Mouse (Mus musculus) brain, embryonic 14.5 days (tissue): ENCODE measurements around the gene Xlr3c. TPM values are rescaled to one million over a fixed set of nuclear protein-coding genes. Genes with fewer than 3 reads are reported as not detected.
"Not testable (repeated sequence)": the region's sequence is repeated elsewhere in the genome, so short reads cannot be mapped to it uniquely, and the experiment has no call there.

ENCODE experiments used
- DNase-seq: peaks from one replicate; pipeline ENCODE4 v3.0.0-alpha.2; 2011; ENCODE audit warnings: low read depth
- CTCF ChIP-seq: fragments of 200-500 bp; IDR thresholded peaks from 2 replicates; pipeline ENCODE4 v1.5.1; 2012; ENCODE audit warnings: inconsistent platforms, mild to moderate bottlenecking, moderate library complexity, borderline replicate concordance; ENCODE audit not compliant: insufficient read depth, insufficient read length; ENCODE audit errors: extremely low read depth
- POLR2A ChIP-seq: fragments of 200-500 bp; IDR thresholded peaks from 2 replicates; pipeline ENCODE4 v1.6.1; 2012; ENCODE audit warnings: mild to moderate bottlenecking, inconsistent platforms, borderline replicate concordance; ENCODE audit not compliant: poor library complexity, insufficient read depth, insufficient read length, severe bottlenecking; ENCODE audit errors: extremely low read depth
- polyA plus RNA-seq: library from polyadenylated mRNA; depleted of rRNA; stranded (reverse); fragments of >200 nt; gene quantifications from 2 replicates; pipeline ENCODE4 v1.2.3, GENCODE M21; 2012; rRNA removed

Gene Xlr3c
- 0.13 TPM in 1 of 2 replicates, not detected in the other for polyA plus RNA-seq

DNA sequence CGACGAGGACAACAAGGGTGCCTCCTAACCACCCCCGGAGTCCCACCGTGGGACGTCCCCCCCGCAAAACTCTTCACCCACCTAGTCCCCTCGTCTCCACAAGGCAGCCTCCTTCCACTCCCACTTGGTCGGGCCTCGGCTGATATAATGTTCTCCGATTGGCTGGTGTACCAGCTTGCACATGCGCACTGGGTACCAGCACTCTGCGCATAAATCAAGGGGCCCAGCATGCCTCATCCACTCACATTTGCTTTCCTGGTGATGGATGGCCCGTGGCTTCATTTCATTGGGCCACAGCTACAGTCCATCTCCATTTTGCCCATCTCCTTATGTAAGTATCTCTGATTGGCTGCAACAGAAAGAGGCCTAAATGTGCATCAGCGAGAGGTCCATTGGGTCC lies at the start of gene Xlr3c:
Xlr3c (minus strand) TSS at position 121 of the 400 bp plus-strand sequence.
- DNase-seq, result not testable (repeated sequence)

DNA sequence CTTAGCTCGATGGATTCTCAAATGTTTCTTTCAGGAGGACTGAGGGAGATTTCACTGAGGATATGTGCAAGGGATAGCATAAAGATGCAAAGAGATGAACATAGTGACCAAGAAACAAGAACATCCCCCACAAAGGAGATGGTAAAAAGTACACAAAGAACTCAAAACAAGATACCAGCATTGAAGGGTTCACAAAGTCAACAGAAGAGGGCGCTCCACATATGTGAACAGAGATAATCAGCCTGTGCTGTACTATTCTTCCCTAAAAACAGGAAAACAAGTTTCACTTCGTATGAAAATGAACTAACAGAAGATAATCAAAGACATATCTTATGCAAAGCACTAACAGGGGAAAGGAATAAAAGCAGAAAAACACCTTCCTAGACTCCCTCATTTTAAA lies 47.3 kb upstream of the Xlr3c start:
- TF ChIP-seq CTCF (0 out of 2 replicates have a peak, but pooled peaks have one; percentile 5), POLR2A (no peak)
- DNase-seq, result peak; percentile 51

DNA sequence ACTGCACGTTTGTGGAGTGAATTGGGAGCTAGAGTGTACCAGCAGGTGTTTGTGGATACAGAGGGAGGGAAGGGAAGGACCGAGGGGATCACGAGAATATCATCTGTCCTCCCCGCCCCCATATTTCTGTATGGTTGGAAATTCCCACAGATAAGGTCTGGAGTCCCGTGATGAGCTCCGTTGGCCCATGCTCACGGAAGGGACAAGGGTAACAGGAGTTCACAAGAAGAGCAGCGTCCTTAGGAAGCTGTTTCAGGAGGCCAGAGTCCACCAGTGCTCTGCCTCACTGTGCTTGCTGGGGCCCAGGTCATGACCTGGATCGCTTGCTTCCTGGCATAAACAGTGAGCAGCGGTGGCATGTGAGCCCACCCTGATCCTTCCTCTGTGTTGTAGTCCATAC lies 30.6 kb upstream of the Xlr3c start:
- DNase-seq, result not testable (repeated sequence)

DNA sequence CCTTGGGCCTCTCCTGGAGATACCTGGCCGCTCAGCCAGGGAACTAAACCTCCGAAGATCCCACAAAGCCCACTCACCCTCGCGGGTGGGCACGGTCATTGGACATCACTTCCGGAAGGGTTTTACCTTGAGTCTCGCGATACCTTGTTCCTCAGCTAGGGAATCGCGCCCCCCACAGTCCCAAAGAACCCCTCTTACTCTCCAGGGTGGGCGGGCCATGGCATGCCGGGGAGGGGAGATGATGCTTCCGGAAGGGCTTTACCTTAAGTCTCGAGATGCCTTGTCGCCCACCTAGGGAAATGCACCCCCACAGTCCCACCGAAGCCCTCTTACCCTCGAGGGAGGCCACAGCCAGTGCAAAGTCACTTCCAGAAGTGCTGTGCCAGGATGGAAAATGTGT lies 27.7 kb upstream of the Xlr3c start, which contains the start of the genes Xlr5a and Xlr5c:
Xlr5a (minus strand) TSS at position 101 of the 400 bp plus-strand sequence.
Xlr5c (minus strand) TSS at position 101 of the 400 bp plus-strand sequence.
- not testable (repeated sequence) for DNase-seq

DNA sequence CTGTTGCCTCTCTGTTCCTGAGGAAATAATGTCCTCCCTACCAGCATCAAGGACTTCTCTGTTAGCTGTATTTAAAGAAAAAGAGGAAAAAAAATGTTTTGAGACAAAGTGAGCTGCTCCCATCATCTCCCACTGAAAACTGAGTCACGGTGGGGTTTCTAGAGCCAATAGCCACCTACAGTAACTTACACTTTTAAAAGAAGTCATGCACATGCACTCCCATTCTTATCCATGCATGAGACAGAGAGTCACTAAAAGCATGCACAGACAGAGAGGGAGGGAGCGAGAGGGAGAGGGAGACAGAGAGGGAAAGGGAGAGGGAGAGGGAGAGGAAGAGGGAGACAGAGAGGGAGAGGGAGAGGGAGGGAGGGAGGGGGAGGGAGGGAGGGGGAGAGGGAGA lies 2.8 kb downstream of the Xlr3c start:
- not testable (repeated sequence) for DNase-seq

DNA sequence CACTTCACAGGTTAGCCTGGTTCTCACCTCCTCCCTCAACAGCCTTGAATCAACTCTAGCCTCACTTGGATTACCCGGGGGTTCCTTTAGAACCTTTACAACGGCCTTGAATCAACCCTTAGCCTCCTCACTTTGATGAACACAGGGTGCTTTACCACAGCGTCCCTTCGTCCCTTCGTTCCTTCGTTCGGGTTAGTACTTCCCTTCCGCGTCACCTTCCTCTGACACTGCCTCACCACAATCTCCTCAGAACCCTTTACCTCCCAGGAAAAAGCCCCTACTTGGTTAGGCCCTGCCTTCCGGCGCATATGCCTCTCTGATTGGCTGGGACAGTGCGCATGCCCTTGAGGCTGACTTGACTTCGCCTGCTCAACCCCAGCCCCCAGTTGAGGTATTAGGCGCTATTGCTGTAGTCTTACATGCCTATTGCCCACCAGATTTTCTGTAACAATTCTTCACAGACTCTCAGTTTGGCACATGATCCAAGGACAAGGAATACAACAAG lies 22.3 kb downstream of the Xlr3c start, which contains the start of gene Xlr4c:
Xlr4c (minus strand) TSS at position 310 of the 505 bp plus-strand sequence.
- DNase-seq, result not testable (repeated sequence)

DNA sequence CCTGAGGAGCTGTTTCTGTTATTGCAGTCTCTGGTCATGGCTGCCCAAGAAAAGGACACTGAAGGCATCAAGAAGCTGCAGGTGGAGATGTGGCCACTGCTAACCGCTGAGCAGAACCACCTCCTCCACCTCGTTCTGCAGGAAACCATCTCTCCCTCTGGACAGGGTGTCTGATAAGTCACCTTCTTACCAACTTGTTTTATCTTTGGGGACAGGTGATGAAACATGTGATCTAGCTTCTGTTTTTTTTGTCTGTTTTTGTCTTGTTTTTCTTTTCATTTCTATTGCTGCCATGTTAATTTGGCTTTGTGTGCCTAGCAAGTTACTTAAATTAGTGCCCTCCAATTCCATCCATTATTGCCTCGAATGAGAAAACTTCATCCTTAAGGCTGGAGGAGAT lies 35.9 kb downstream of the Xlr3c start:
- DNase-seq, result no peak
- no peak for TF ChIP-seq POLR2A
- TF ChIP-seq CTCF, result no peak

DNA sequence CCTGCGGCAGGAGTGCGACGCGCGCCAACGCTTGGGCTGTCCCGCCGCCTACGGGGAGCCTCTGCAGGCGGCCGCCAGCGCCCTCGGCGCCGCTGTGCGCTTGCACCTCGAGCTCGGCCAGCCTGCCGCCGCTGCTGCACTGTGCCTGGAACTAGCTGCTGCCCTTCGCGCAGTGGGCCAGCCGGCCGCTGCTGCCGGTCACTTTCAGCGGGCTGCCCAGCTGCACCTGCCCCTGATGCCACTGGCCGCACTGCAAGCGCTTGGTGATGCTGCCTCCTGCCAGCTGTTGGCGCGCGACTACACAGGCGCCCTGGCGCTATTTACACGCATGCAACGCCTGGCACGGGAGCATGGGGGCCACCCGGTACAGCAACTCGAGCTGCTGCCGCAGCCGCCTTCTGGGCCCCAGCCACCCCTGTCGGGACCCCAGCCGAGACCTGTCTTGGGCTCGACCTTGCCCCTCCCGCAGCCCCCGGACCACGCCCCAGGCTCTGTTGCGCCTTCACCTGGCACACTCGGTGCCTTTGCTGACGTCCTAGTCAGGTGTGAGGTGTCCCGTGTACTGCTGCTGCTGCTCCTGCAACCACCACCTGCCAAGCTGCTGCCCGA lies 36.5 kb downstream of the Xlr3c start:
- peak; percentile 74 for DNase-seq
- TF ChIP-seq CTCF, result no peak
- TF ChIP-seq POLR2A, result no peak

DNA sequence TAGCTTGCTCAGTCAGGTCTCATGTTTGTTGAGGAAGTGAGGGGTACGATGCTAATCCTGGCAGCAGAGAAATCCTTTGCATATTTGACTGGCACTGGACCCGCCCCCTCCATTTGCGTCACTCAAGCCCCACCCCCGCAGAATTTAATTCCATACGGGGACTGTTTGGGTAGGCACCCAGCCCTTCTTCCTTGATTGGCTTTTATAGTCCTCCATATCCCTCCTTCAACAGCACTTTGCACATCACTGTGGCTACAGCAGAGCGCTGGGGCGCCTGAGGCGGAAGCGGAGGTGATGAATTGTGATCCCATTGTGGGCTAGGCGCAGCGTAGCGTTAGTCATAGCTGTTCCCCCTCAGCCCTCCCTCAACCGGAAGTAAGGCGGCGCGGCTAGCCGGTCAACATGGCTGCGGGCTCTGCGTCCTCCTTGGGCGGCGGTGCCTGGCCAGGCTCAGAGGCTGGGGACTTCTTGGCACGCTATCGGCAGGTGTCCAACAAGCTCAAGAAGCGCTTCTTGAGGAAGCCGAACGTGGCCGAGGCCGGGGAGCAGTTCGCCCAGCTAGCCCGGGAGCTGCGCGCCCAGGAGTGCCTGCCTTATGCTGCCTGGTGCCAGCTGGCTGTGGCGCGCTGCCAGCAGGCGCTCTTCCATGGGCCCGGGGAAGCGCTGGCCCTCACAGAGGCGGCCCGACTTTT lies 37.1 kb downstream of the Xlr3c start, which contains the start of gene F8a:
F8a (plus strand) TSS at position 378 of the 692 bp plus-strand sequence.
- peak; percentile 94 for DNase-seq
- TF ChIP-seq CTCF (no peak), POLR2A (peak; percentile 52; the same call in 1 of the 2 replicates)

DNA sequence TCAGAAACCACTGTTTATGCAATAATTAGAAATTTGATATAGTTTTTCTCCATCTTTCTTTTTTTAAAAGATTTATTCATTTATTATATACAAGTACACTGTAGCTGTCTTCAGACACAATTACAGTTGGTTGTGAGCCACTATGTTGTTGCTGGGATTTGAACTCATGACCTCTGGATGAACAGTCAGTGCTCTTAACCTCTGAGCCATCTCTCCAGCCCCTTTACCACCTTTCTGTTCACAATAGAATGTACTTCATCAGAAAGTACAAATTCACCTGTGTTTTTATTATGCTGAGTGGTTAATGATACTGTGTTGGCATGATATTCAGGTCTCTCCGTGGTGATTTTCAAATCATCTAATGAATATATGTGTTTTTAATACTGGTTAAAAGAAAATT lies 39.8 kb downstream of the Xlr3c start:
- no peak for TF ChIP-seq CTCF
- TF ChIP-seq POLR2A, result no peak

DNA sequence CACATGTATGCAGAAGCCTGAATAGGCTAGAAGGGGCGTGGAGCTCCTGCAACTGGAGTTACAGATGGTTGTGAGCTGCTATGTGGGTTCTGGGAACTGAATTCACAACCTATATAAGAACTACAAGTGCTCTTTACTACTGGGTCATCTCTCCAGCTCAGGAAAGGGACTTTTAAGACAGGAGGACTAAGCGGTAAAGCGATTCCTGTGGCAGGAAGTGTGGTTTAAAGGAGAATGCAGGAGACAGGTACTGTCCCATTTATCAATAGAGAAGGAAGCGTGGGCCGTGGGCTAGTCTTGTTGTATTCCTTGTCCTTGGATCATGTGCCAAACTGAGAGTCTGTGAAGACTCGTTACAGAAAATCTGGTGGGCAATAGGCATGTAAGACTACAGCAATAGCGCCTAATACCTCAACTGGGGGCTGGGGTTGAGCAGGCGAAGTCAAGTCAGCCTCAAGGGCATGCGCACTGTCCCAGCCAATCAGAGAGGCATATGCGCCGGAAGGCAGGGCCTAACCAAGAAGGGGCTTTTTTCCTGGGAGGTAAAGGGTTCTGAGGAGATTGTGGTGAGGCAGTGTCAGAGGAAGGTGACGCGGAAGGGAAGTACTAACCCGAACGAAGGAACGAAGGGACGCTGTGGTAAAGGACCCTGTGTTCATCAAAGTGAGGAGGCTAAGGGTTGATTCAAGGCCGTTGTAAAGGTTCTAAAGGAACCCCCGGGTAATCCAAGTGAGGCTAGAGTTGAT lies 51.2 kb downstream of the Xlr3c start, which contains the start of gene Xlr4b:
Xlr4b (plus strand) TSS at position 515 of the 746 bp plus-strand sequence.
- not testable (repeated sequence) for DNase-seq

More for the DNA sequence above, 39.8 kb downstream of the Xlr3c start:
- DNase-seq, result no peak

Other genes with a start within 250 kb of the Xlr3c start
- gene Pnma5, start 228.3 kb downstream of the Xlr3c start, polyA plus RNA-seq, result 0.07 and 0.11 TPM in 2 replicates
- 14.5 and 15.1 TPM in 2 replicates for gene Pnma3, start 200.6 kb downstream of the Xlr3c start, polyA plus RNA-seq
- gene Xlr4a, start 182.9 kb downstream of the Xlr3c start, polyA plus RNA-seq, result 0.93 TPM in 1 of 2 replicates, not detected in the other
- gene Xlr3a, start 168.3 kb downstream of the Xlr3c start, polyA plus RNA-seq, result 1.7 and 4.0 TPM in 2 replicates
- gene Gm14685, start 148.3 kb downstream of the Xlr3c start, polyA plus RNA-seq, result 0.94 and 1.1 TPM in 2 replicates
- gene Xlr5b, start 116.6 kb downstream of the Xlr3c start, polyA plus RNA-seq, result not detected in 2 replicates
- 0.26 and 0.71 TPM in 2 replicates for gene DXBay18, start 115.9 kb downstream of the Xlr3c start, polyA plus RNA-seq
- gene Spin2d, start 88.4 kb downstream of the Xlr3c start, polyA plus RNA-seq, result not detected in 2 replicates
- 3.7 and 13.7 TPM in 2 replicates for gene Xlr3b, start 73.2 kb downstream of the Xlr3c start, polyA plus RNA-seq
- 0.25 and 0.97 TPM in 2 replicates for gene Xlr4b, start 51.1 kb downstream of the Xlr3c start, polyA plus RNA-seq
- gene F8a, start 37.1 kb downstream of the Xlr3c start, polyA plus RNA-seq, result 19.7 and 22.1 TPM in 2 replicates
- 0.25 TPM in 1 of 2 replicates, not detected in the other for gene Xlr4c, start 22.3 kb downstream of the Xlr3c start, polyA plus RNA-seq
- gene Xlr5a, start 27.6 kb upstream of the Xlr3c start, polyA plus RNA-seq, result not detected in 2 replicates
- not detected in 2 replicates for gene Xlr5c, start 27.6 kb upstream of the Xlr3c start, polyA plus RNA-seq
- not detected in 2 replicates for gene Gm45015, start 71.5 kb upstream of the Xlr3c start, polyA plus RNA-seq
- 25.9 and 26.6 TPM in 2 replicates for gene Zfp275, start 77.2 kb upstream of the Xlr3c start, polyA plus RNA-seq
- gene Gm18336, start 133.3 kb upstream of the Xlr3c start, polyA plus RNA-seq, result 0.13 and 0.27 TPM in 2 replicates
- gene Zfp92, start 145.7 kb upstream of the Xlr3c start, polyA plus RNA-seq, result 1.2 and 1.3 TPM in 2 replicates
- gene Trex2, start 170.0 kb upstream of the Xlr3c start, polyA plus RNA-seq, result 0.11 and 0.18 TPM in 2 replicates
- gene Haus7, start 193.7 kb upstream of the Xlr3c start, polyA plus RNA-seq, result 45.6 and 50.0 TPM in 2 replicates
- gene Bgn, start 218.2 kb upstream of the Xlr3c start, polyA plus RNA-seq, result 39.3 and 83.1 TPM in 2 replicates
- gene Atp2b3, start 237.7 kb upstream of the Xlr3c start, polyA plus RNA-seq, result 7.9 and 13.7 TPM in 2 replicates